Mouse (Mus musculus) heart, postnatal 0 days (tissue): ENCODE data around the gene Vps8.

Source experiments
- CTCF ChIP-seq: IDR thresholded peaks from 2 replicates; pipeline ENCODE4 v1.5.1; 2016; ENCODE audit warnings: antibody characterized with exemption, control low read depth, low read depth
- EP300 ChIP-seq: IDR thresholded peaks from 2 replicates; pipeline ENCODE4 v1.6.1; 2016; ENCODE audit warnings: antibody characterized with exemption, low read depth

- no peak for TF ChIP-seq CTCF
- TF ChIP-seq EP300: no peak
These were observed 60.9 kb downstream of the Vps8 start for GRCm38 (mm10) chr16:21483803-21484202.
